Mouse (Mus musculus) layer of hippocampus, adult 11-12 months (tissue): ENCODE results near the gene Sumo2.
"Not testable (repeated sequence)": the region's sequence is repeated elsewhere in the genome, so short reads cannot be mapped to it uniquely, and the experiment has no call there.

ENCODE experiments used
- DNase-seq: peaks from one replicate; pipeline ENCODE4 v3.0.0; 2022; ENCODE audit warnings: low spot score

The Sumo2 gene

GRCm38 (mm10) chr11:115518693-115519092 lies 17.4 kb downstream of the Sumo2 start:
- DNase-seq = no peak

GRCm38 (mm10) chr11:115516942-115517341 lies 19.1 kb downstream of the Sumo2 start:
- no peak for DNase-seq

- no peak for DNase-seq
Observed at GRCm38 (mm10) chr11:115515021-115515420, 21.1 kb downstream of the Sumo2 start.

- DNase-seq = peak; percentile 97
Observed at GRCm38 (mm10) chr11:115514238-115514663, 21.8 kb downstream of the Sumo2 start, which contains the start of gene Jpt1. Gene Jpt1, minus strand, starts transcription at chr11:115514387.

GRCm38 (mm10) chr11:115513271-115514237 lies 22.5 kb downstream of the Sumo2 start:
- DNase-seq = no peak

GRCm38 (mm10) chr11:115512407-115513183 lies 23.5 kb downstream of the Sumo2 start:
- no peak for DNase-seq

GRCm38 (mm10) chr11:115512004-115512403 lies 24.1 kb downstream of the Sumo2 start:
- DNase-seq = no peak

GRCm38 (mm10) chr11:115511121-115511520 lies 25.0 kb downstream of the Sumo2 start:
- no peak for DNase-seq

GRCm38 (mm10) chr11:115510507-115510888 lies 25.6 kb downstream of the Sumo2 start:
- DNase-seq = no peak

GRCm38 (mm10) chr11:115509773-115510506 lies 26.1 kb downstream of the Sumo2 start:
- DNase-seq = no peak

- DNase-seq = no peak
Observed at GRCm38 (mm10) chr11:115508061-115508460, 28.0 kb downstream of the Sumo2 start.

- no peak for DNase-seq
Observed at GRCm38 (mm10) chr11:115506586-115506985, 29.5 kb downstream of the Sumo2 start.

GRCm38 (mm10) chr11:115502636-115503035 lies 33.4 kb downstream of the Sumo2 start:
- no peak for DNase-seq

GRCm38 (mm10) chr11:115496559-115496958 lies 39.5 kb downstream of the Sumo2 start:
- DNase-seq = not testable (repeated sequence)

- DNase-seq = no peak
Observed at GRCm38 (mm10) chr11:115492387-115492786, 43.7 kb downstream of the Sumo2 start.

GRCm38 (mm10) chr11:115491356-115492083 lies 44.6 kb downstream of the Sumo2 start, which contains the start of gene Nt5c:
Gene Nt5c, minus strand, starts transcription at chr11:115491862.
- peak; percentile 87 for DNase-seq

GRCm38 (mm10) chr11:115490441-115491355 lies 45.4 kb downstream of the Sumo2 start:
- DNase-seq = no peak

GRCm38 (mm10) chr11:115488551-115489104 lies 47.4 kb downstream of the Sumo2 start:
- no peak for DNase-seq

- no peak for DNase-seq
Observed at GRCm38 (mm10) chr11:115485155-115485554, 50.9 kb downstream of the Sumo2 start.

- peak; percentile 85 for DNase-seq
Observed at GRCm38 (mm10) chr11:115483726-115484125, 52.4 kb downstream of the Sumo2 start.
